Mouse (Mus musculus): ENCODE measurements at regions not wholly inside any gene's neighbourhood (a gene's known extent, or its start where the extent isn't known, plus 50 kb on each side); places are given as distances from the start of the nearest gene placed in this dataset.

GRCm38 (mm10) chr8:41547730-41548368 is 131.0 kb upstream of the Frg1 start:
- no peak for DNase-seq (ENCODE audit: low spot score)
- Histone ChIP-seq H3K4me2 (ENCODE audit: low read length) (no peak overlapping the region), H3K9ac (ENCODE audit: low read length) (no peak overlapping the region), H3K27me3 (replicated peaks; ENCODE audit: control insufficient read depth, insufficient read depth, low read length) (no peaks in the 10 kb centered on the region), H3K27ac (ENCODE audit: low read depth, low read length) (no peak overlapping the region), H3K9me3 (replicated peaks; ENCODE audit: control insufficient read depth, low read length) (no peaks in the 10 kb centered on the region), H3K36me3 (ENCODE audit: control insufficient read depth, insufficient read depth, low read length) (no peaks in the 10 kb centered on the region), H3K4me3 (ENCODE audit: low read depth, low read length) (no peak overlapping the region), H3K4me1 (ENCODE audit: control insufficient read depth, insufficient read depth, low read length) (no peaks in the 10 kb centered on the region)
- 94% methylated on average over 7 of the region's 7 CpGs for WGBS
- ATAC-seq, result no peak

GRCm38 (mm10) chr8:41532212-41532611 is 115.3 kb upstream of the Frg1 start:
- H3K4me2 ChIP-seq (ENCODE audit: low read length), result no peak overlapping the region
- WGBS, result 87% methylated on average over 5 of the region's 5 CpGs
- no peak for ATAC-seq

GRCm38 (mm10) chr8:41529581-41529980 is 112.7 kb upstream of the Frg1 start:
- no peak overlapping the region for H3K27ac ChIP-seq (ENCODE audit: low read depth, low read length)
- H3K9me3 ChIP-seq (replicated peaks; ENCODE audit: control insufficient read depth, low read length), result no peaks in the 10 kb centered on the region
- no peak for ATAC-seq
- 89% methylated on average over 8 of the region's 8 CpGs for WGBS
- H3K9ac ChIP-seq (ENCODE audit: low read length), result no peak overlapping the region
- DNase-seq (ENCODE audit: low spot score), result no peak
- no peaks in the 10 kb centered on the region for H3K27me3 ChIP-seq (replicated peaks; ENCODE audit: control insufficient read depth, insufficient read depth, low read length)
- no peak overlapping the region for H3K4me3 ChIP-seq (ENCODE audit: low read depth, low read length)
- H3K4me2 ChIP-seq (ENCODE audit: low read length), result no peak overlapping the region
- H3K36me3 ChIP-seq (ENCODE audit: control insufficient read depth, insufficient read depth, low read length), result no peaks in the 10 kb centered on the region
- H3K4me1 ChIP-seq (ENCODE audit: control insufficient read depth, insufficient read depth, low read length), result no peaks in the 10 kb centered on the region

More at GRCm38 (mm10) chr8:41532212-41532611, 115.3 kb upstream of the Frg1 start:
- H3K9ac ChIP-seq (ENCODE audit: low read length), result no peak overlapping the region
- H3K27ac ChIP-seq (ENCODE audit: low read depth, low read length), result no peak overlapping the region
- H3K4me3 ChIP-seq (ENCODE audit: low read depth, low read length), result no peak overlapping the region
- H3K36me3 ChIP-seq (ENCODE audit: control insufficient read depth, insufficient read depth, low read length), result no peaks in the 10 kb centered on the region
- no peaks in the 10 kb centered on the region for H3K27me3 ChIP-seq (replicated peaks; ENCODE audit: control insufficient read depth, insufficient read depth, low read length)
- H3K4me1 ChIP-seq (ENCODE audit: control insufficient read depth, insufficient read depth, low read length), result no peaks in the 10 kb centered on the region
- H3K9me3 ChIP-seq (replicated peaks; ENCODE audit: control insufficient read depth, low read length), result no peaks in the 10 kb centered on the region
- DNase-seq (ENCODE audit: low spot score), result no peak

- ATAC-seq (no peak), DNase-seq (ENCODE audit: low spot score) (no peak)
- no peaks in the 10 kb centered on the region for H3K27me3 ChIP-seq (replicated peaks; ENCODE audit: control insufficient read depth, insufficient read depth, low read length)
- WGBS, result 68% methylated on average over 7 of the region's 7 CpGs
- no peak overlapping the region for H3K9ac ChIP-seq (ENCODE audit: low read length)
- H3K9me3 ChIP-seq (replicated peaks; ENCODE audit: control insufficient read depth, low read length), result no peaks in the 10 kb centered on the region
- no peak overlapping the region for H3K4me2 ChIP-seq (ENCODE audit: low read length)
- H3K4me3 ChIP-seq (ENCODE audit: low read depth, low read length), result no peak overlapping the region
- H3K27ac ChIP-seq (ENCODE audit: low read depth, low read length), result no peak overlapping the region
- H3K36me3 ChIP-seq (ENCODE audit: control insufficient read depth, insufficient read depth, low read length), result no peaks in the 10 kb centered on the region
- H3K4me1 ChIP-seq (ENCODE audit: control insufficient read depth, insufficient read depth, low read length), result no peaks in the 10 kb centered on the region
Measured at GRCm38 (mm10) chr8:41526283-41526682, 109.4 kb upstream of the Frg1 start.

GRCm38 (mm10) chr8:41485163-41485562 is 68.3 kb upstream of the Frg1 start:
- no peaks in the 10 kb centered on the region for H3K9me3 ChIP-seq (replicated peaks; ENCODE audit: control insufficient read depth, low read length)
- no peak for DNase-seq (ENCODE audit: low spot score)
- H3K4me1 ChIP-seq (ENCODE audit: control insufficient read depth, insufficient read depth, low read length), result no peaks in the 10 kb centered on the region
- H3K27ac ChIP-seq (ENCODE audit: low read depth, low read length), result no peak overlapping the region
- H3K9ac ChIP-seq (ENCODE audit: low read length), result no peak overlapping the region
- H3K36me3 ChIP-seq (ENCODE audit: control insufficient read depth, insufficient read depth, low read length), result no peaks in the 10 kb centered on the region
- H3K27me3 ChIP-seq (replicated peaks; ENCODE audit: control insufficient read depth, insufficient read depth, low read length), result no peaks in the 10 kb centered on the region
- no peak for ATAC-seq
- H3K4me3 ChIP-seq (ENCODE audit: low read depth, low read length), result no peak overlapping the region
- H3K4me2 ChIP-seq (ENCODE audit: low read length), result no peak overlapping the region
- 82% methylated on average over 5 of the region's 5 CpGs for WGBS

- ATAC-seq (no peak), DNase-seq (ENCODE audit: low spot score) (no peak)
- Histone ChIP-seq H3K36me3 (ENCODE audit: control insufficient read depth, insufficient read depth, low read length) (no peaks in the 10 kb centered on the region), H3K9me3 (replicated peaks; ENCODE audit: control insufficient read depth, low read length) (no peaks in the 10 kb centered on the region), H3K4me1 (ENCODE audit: control insufficient read depth, insufficient read depth, low read length) (no peaks in the 10 kb centered on the region), H3K4me2 (ENCODE audit: low read length) (no peak overlapping the region), H3K4me3 (ENCODE audit: low read depth, low read length) (no peak overlapping the region), H3K27ac (ENCODE audit: low read depth, low read length) (no peak overlapping the region), H3K9ac (ENCODE audit: low read length) (no peak overlapping the region), H3K27me3 (replicated peaks; ENCODE audit: control insufficient read depth, insufficient read depth, low read length) (no peaks in the 10 kb centered on the region)
- WGBS, result 66% methylated on average over 3 of the region's 3 CpGs
Measured at GRCm38 (mm10) chr8:41483297-41483696, 66.4 kb upstream of the Frg1 start.

GRCm38 (mm10) chr8:41472992-41473699 is 56.3 kb upstream of the Frg1 start:
- Histone ChIP-seq H3K4me2 (ENCODE audit: low read length) (no peak overlapping the region), H3K4me1 (ENCODE audit: control insufficient read depth, insufficient read depth, low read length) (no peaks in the 10 kb centered on the region), H3K36me3 (ENCODE audit: control insufficient read depth, insufficient read depth, low read length) (no peaks in the 10 kb centered on the region), H3K27me3 (replicated peaks; ENCODE audit: control insufficient read depth, insufficient read depth, low read length) (no peaks in the 10 kb centered on the region), H3K27ac (ENCODE audit: low read depth, low read length) (no peak overlapping the region), H3K4me3 (ENCODE audit: low read depth, low read length) (no peak overlapping the region), H3K9me3 (replicated peaks; ENCODE audit: control insufficient read depth, low read length) (no peaks in the 10 kb centered on the region), H3K9ac (ENCODE audit: low read length) (no peak overlapping the region)
- WGBS, result 63% methylated on average over 8 of the region's 8 CpGs
- DNase-seq (ENCODE audit: low spot score), result no peak
- ATAC-seq, result no peak

GRCm38 (mm10) chr8:41472233-41472632 is 55.4 kb upstream of the Frg1 start:
- WGBS, result 95% methylated on average over 3 of the region's 3 CpGs
- Histone ChIP-seq H3K36me3 (ENCODE audit: control insufficient read depth, insufficient read depth, low read length) (no peaks in the 10 kb centered on the region), H3K9me3 (replicated peaks; ENCODE audit: control insufficient read depth, low read length) (no peaks in the 10 kb centered on the region)

More at GRCm38 (mm10) chr8:41472233-41472632, 55.4 kb upstream of the Frg1 start:
- no peak overlapping the region for H3K27ac ChIP-seq (ENCODE audit: low read depth, low read length)
- no peak overlapping the region for H3K4me2 ChIP-seq (ENCODE audit: low read length)
- DNase-seq (ENCODE audit: low spot score), result no peak
- no peak overlapping the region for H3K9ac ChIP-seq (ENCODE audit: low read length)
- H3K4me3 ChIP-seq (ENCODE audit: low read depth, low read length), result no peak overlapping the region
- H3K4me1 ChIP-seq (ENCODE audit: control insufficient read depth, insufficient read depth, low read length), result no peaks in the 10 kb centered on the region
- no peak for ATAC-seq
- no peaks in the 10 kb centered on the region for H3K27me3 ChIP-seq (replicated peaks; ENCODE audit: control insufficient read depth, insufficient read depth, low read length)

Data from forebrain, embryonic 14.5 days (tissue).